Mouse (Mus musculus): Measurements from ENCODE around the gene Smim4. TPM values are rescaled to one million over a fixed set of nuclear protein-coding genes. Genes with fewer than 3 reads are reported as not detected.

Gene Smim4
- polyA plus RNA-seq, 1 experiment from 2014 or later, result 62.7 TPM

DNA sequence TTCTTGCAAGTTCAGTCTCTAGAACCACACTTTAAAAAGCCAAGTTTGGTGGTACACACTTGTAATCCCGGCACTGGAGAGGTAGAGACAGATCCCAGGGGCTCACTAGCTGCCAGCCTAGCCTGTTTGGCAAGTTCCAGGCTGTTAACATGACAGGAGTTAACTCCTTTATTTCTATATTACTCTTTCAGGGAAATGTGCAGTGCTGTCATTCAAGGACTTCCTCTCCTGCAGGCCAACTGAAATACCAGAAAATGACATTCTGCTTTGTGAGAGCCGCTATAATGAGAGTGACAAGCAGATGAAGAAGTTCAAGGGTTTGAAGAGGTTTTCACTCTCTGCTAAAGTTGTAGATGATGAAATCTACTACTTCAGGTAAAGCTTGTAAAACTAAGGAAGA is 23.6 kb downstream of the Smim4 start:
- Histone ChIP-seq H3K4me1 (replicated peaks; ENCODE audit: control insufficient read depth, insufficient read depth, low read length) (no peaks in the 10 kb centered on the region), H3K4me2 (ENCODE audit: low read length) (no peak overlapping the region), H3K9ac (replicated peaks; ENCODE audit: low read depth, low read length) (no peak overlapping the region), H3K27ac (ENCODE audit: low read length) (no peak overlapping the region), H3K27me3 (replicated peaks; ENCODE audit: control insufficient read depth, insufficient read depth, low read length) (no peaks in the 10 kb centered on the region), H3K4me3 (replicated peaks; ENCODE audit: low read length) (no peak overlapping the region), H3K36me3 (ENCODE audit: control insufficient read depth, insufficient read depth) (peaks cover 33% of the 10 kb centered on the region), H3K9me3 (ENCODE audit: control insufficient read depth, low read length) (no peaks in the 10 kb centered on the region)
- ATAC-seq, result no peak
- 94% methylated on average over 2 of the region's 2 CpGs for whole genome bisulfite sequencing

DNA sequence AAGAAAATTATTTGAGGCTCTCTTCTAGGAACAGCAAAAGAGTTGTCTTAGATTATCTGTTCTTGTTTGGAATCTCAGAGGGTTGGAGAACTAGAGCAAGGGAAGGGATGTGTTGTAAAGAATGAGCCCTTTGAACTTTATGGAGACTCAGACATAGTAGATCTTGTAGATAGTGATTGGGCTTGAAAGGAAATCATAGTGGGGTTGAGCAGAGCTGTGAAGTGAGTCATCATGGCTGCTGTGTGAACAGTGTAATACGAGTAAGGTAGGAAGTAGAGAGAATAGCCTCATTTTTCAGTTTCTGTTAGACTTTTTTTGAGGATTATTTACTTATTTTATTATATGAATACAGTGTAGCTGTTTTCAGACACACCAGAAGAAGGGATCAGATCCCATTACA is 38.8 kb downstream of the Smim4 start:
- Histone ChIP-seq H3K27ac (ENCODE audit: low read length) (no peak overlapping the region), H3K4me2 (ENCODE audit: low read length) (no peak overlapping the region), H3K36me3 (ENCODE audit: control insufficient read depth, insufficient read depth) (peaks cover 48% of the 10 kb centered on the region), H3K27me3 (replicated peaks; ENCODE audit: control insufficient read depth, insufficient read depth, low read length) (no peaks in the 10 kb centered on the region), H3K4me3 (replicated peaks; ENCODE audit: low read length) (no peak overlapping the region), H3K4me1 (replicated peaks; ENCODE audit: control insufficient read depth, insufficient read depth, low read length) (no peaks in the 10 kb centered on the region), H3K9me3 (ENCODE audit: control insufficient read depth, low read length) (no peaks in the 10 kb centered on the region), H3K9ac (replicated peaks; ENCODE audit: low read depth, low read length) (no peak overlapping the region)
- 89% methylated on average over 1 of the region's 1 CpGs for WGBS
- ATAC-seq, result no peak

DNA sequence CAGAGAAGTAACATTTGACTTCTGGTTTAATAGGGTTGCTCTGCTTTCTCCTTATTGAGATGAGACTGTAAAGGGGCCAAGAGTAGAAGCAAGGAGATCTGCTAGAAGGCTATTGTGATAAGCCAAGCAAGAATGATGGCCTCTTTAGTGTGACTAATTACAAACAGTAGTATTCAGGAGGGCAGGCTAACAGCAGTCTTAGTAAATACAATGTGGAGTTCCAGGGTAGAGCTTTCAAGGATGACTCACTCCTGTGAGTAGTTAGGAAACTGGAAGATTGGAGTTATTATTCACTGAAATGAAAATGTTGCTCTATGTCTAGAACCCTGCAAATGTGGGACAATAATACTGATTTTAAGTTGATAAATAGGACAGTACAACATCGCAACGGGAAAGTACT is 40.2 kb downstream of the Smim4 start:
- no peak overlapping the region for H3K4me2 ChIP-seq (ENCODE audit: low read length)
- no peaks in the 10 kb centered on the region for H3K27me3 ChIP-seq (replicated peaks; ENCODE audit: control insufficient read depth, insufficient read depth, low read length)
- H3K27ac ChIP-seq (ENCODE audit: low read length), result no peak overlapping the region
- ATAC-seq, result no peak
- no peaks in the 10 kb centered on the region for H3K4me1 ChIP-seq (replicated peaks; ENCODE audit: control insufficient read depth, insufficient read depth, low read length)
- H3K36me3 ChIP-seq (ENCODE audit: control insufficient read depth, insufficient read depth), result peaks cover 51% of the 10 kb centered on the region
- no peak overlapping the region for H3K9ac ChIP-seq (replicated peaks; ENCODE audit: low read depth, low read length)
- H3K4me3 ChIP-seq (replicated peaks; ENCODE audit: low read length), result no peak overlapping the region
- 95% methylated on average over 2 of the region's 2 CpGs for WGBS
- no peaks in the 10 kb centered on the region for H3K9me3 ChIP-seq (ENCODE audit: control insufficient read depth, low read length)

DNA sequence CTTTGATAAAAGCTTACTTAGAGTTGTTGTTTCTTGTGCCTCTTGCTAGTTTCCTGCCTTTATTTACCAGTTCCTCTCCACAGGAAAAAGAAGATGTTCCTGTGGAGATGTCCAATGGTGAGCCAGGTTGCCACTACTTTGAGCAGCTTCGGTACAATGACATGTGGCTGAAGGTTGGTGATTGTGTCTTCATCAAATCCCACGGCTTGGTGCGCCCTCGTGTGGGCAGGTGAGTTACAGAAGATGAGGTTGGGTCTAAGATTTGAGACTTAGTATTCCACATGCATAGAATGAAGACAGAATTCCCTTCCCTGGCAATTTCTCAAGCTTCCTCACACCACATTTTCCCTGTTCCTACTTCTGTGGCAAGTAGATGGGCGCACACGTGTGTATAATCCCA is 41.3 kb downstream of the Smim4 start:
- H3K4me2 ChIP-seq (ENCODE audit: low read length), result no peak overlapping the region
- no peaks in the 10 kb centered on the region for H3K9me3 ChIP-seq (ENCODE audit: control insufficient read depth, low read length)
- no peak overlapping the region for H3K27ac ChIP-seq (ENCODE audit: low read length)
- no peak overlapping the region for H3K4me3 ChIP-seq (replicated peaks; ENCODE audit: low read length)
- no peak for ATAC-seq
- no peaks in the 10 kb centered on the region for H3K27me3 ChIP-seq (replicated peaks; ENCODE audit: control insufficient read depth, insufficient read depth, low read length)
- peaks cover 47% of the 10 kb centered on the region for H3K36me3 ChIP-seq (ENCODE audit: control insufficient read depth, insufficient read depth)
- H3K9ac ChIP-seq (replicated peaks; ENCODE audit: low read depth, low read length), result no peak overlapping the region
- H3K4me1 ChIP-seq (replicated peaks; ENCODE audit: control insufficient read depth, insufficient read depth, low read length), result no peaks in the 10 kb centered on the region
- WGBS, result 83% methylated on average over 6 of the region's 6 CpGs

DNA sequence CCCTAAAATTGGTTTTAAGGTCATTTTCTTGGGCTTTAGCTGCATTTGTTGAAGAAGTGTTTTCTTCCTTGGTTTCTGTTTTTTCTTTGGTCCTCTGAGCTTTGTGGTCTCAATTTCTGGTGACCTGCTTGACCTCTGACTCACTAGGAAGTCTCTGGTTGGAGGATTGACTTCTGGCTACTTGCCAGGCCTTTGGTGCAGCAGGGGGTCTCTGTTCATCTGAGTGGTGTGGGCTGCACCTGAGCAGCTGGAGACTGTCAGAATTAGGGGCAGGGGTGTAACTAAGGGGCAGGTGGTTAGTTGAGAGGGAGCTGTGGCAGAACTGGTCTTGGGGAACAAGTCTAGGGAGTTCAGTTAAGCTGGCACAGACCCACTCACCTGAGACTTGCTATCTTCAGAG is 47.6 kb downstream of the Smim4 start:
- H3K36me3 ChIP-seq (ENCODE audit: control insufficient read depth, insufficient read depth), result peaks cover 18% of the 10 kb centered on the region
- H3K9ac ChIP-seq (replicated peaks; ENCODE audit: low read depth, low read length), result no peak overlapping the region
- no peak for ATAC-seq
- H3K4me3 ChIP-seq (replicated peaks; ENCODE audit: low read length), result no peak overlapping the region
- H3K4me1 ChIP-seq (replicated peaks; ENCODE audit: control insufficient read depth, insufficient read depth, low read length), result no peaks in the 10 kb centered on the region
- H3K27me3 ChIP-seq (replicated peaks; ENCODE audit: control insufficient read depth, insufficient read depth, low read length), result no peaks in the 10 kb centered on the region
- no peak overlapping the region for H3K27ac ChIP-seq (ENCODE audit: low read length)
- H3K4me2 ChIP-seq (ENCODE audit: low read length), result no peak overlapping the region
- H3K9me3 ChIP-seq (ENCODE audit: control insufficient read depth, low read length), result no peaks in the 10 kb centered on the region

DNA sequence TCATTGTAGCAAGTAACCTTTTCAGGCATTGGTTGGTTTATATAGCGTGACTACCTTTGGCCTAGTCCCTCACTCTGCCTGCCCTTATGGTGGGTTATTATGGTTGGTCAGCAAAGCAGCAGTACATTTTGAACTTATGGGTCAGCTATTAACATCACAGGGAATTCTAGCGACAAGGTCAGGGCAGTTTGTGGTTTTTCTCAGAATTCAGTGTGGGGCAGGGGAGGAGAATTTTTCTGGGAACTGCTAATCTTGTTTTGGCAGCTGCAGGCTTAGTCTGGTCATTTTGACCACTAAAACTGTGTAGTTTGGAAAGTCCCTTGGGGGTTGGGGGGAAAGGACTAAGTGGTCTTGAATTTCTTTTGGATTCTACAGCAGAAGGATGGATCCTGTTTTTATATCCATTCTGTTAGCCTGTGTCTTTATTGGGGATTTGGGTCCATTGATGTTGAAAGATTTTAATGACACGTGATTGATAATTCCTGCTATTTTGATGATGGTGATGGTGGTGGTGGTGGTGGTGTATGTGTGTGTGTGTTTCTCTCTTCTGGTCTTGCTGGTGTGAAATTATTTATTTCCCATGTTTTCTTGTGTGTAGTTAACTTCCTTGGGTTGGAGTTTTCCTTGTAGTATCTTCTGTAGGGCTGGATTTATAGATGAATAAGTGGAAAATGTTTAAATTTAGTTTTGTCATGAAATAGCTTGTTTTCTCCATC is 49.3 kb downstream of the Smim4 start:
- Histone ChIP-seq H3K4me3 (replicated peaks; ENCODE audit: low read length) (no peak overlapping the region), H3K27me3 (replicated peaks; ENCODE audit: control insufficient read depth, insufficient read depth, low read length) (no peaks in the 10 kb centered on the region), H3K9me3 (ENCODE audit: control insufficient read depth, low read length) (no peaks in the 10 kb centered on the region), H3K9ac (replicated peaks; ENCODE audit: low read depth, low read length) (no peak overlapping the region), H3K36me3 (ENCODE audit: control insufficient read depth, insufficient read depth) (peaks cover 14% of the 10 kb centered on the region; the same call in 1 of the 2 replicates), H3K4me2 (ENCODE audit: low read length) (no peak overlapping the region), H3K27ac (ENCODE audit: low read length) (no peak overlapping the region), H3K4me1 (replicated peaks; ENCODE audit: control insufficient read depth, insufficient read depth, low read length) (no peaks in the 10 kb centered on the region)
- 95% methylated on average over 3 of the region's 3 CpGs for WGBS
- ATAC-seq, result no peak

DNA sequence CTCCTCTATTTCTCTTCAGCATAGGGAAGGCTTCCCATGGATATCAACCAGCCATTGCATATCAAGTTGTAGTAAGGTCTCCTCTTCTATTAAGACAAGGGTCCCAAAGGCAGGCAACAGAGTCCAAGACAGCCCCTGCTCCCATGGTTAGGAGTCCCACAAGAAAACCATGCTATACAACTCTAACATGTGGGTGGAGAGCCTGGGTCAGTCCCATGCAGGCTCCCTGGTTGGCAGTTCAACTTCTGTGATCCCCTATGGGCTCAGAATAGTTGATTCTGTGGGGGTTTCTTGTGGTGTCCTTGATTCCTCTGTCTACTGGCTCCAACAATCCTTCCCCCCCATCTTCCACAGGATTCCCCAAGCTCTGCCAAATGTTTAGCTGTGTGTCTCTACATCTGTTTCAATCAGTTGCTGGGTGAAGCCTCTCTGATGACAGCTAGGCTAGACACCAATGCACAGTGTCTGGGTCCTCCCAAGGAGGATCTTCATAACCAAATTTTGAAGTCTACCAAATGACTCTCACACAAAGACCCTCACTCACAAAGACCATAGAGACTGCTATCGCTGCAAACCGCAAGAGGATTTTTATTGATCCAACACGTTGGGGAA is 50.1 kb downstream of the Smim4 start:
- WGBS, result 98% methylated on average over 3 of the region's 3 CpGs
- no peaks in the 10 kb centered on the region for H3K27me3 ChIP-seq (replicated peaks; ENCODE audit: control insufficient read depth, insufficient read depth, low read length)
- no peak overlapping the region for H3K4me3 ChIP-seq (replicated peaks; ENCODE audit: low read length)
- ATAC-seq, result no peak
- no peaks in the 10 kb centered on the region for H3K4me1 ChIP-seq (replicated peaks; ENCODE audit: control insufficient read depth, insufficient read depth, low read length)
- H3K9me3 ChIP-seq (ENCODE audit: control insufficient read depth, low read length), result no peaks in the 10 kb centered on the region
- no peak overlapping the region for H3K27ac ChIP-seq (ENCODE audit: low read length)
- no peak overlapping the region for H3K9ac ChIP-seq (replicated peaks; ENCODE audit: low read depth, low read length)
- peaks cover 18% of the 10 kb centered on the region; the same call in 1 of the 2 replicates for H3K36me3 ChIP-seq (ENCODE audit: control insufficient read depth, insufficient read depth)
- no peak overlapping the region for H3K4me2 ChIP-seq (ENCODE audit: low read length)

DNA sequence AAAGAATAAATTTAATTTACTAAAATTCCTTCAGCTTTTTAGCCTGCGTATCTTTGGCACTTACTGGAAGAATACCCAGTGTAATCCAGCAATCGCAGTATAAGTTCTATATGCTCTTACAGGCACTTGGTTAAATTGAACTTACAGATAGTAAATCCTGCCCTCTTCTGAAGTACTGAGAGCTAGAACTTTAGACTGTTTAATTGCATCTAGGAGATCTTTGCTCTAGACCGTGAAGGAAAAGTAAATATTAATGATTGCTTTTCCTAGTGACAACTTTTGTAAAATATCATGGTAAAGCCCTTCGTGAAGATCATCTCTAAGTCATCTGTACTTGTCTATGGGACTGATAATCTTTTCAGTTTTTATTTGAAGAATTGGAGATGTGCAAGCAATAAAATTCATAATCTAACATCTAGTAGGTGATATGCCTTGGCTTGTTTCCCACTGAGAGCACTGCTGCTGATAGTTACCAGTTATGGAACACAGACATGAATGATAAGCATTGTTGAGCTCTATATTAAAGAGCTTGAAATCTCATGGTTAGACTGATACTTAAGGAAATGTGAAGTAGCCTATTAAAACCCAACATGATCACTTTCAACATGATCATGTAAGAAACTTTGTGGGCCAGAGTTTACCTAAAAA is 59.5 kb downstream of the Smim4 start:
- no peak overlapping the region for H3K9ac ChIP-seq (replicated peaks; ENCODE audit: low read depth, low read length)
- H3K9me3 ChIP-seq (ENCODE audit: control insufficient read depth, low read length), result no peaks in the 10 kb centered on the region
- no peak overlapping the region for H3K4me3 ChIP-seq (replicated peaks; ENCODE audit: low read length)
- no peaks in the 10 kb centered on the region for H3K4me1 ChIP-seq (replicated peaks; ENCODE audit: control insufficient read depth, insufficient read depth, low read length)
- H3K27me3 ChIP-seq (replicated peaks; ENCODE audit: control insufficient read depth, insufficient read depth, low read length), result no peaks in the 10 kb centered on the region
- H3K27ac ChIP-seq (ENCODE audit: low read length), result no peak overlapping the region
- H3K4me2 ChIP-seq (ENCODE audit: low read length), result no peak overlapping the region
- H3K36me3 ChIP-seq (ENCODE audit: control insufficient read depth, insufficient read depth), result peaks cover 46% of the 10 kb centered on the region
- 96% methylated on average over 4 of the region's 4 CpGs for WGBS
- no peak for ATAC-seq

DNA sequence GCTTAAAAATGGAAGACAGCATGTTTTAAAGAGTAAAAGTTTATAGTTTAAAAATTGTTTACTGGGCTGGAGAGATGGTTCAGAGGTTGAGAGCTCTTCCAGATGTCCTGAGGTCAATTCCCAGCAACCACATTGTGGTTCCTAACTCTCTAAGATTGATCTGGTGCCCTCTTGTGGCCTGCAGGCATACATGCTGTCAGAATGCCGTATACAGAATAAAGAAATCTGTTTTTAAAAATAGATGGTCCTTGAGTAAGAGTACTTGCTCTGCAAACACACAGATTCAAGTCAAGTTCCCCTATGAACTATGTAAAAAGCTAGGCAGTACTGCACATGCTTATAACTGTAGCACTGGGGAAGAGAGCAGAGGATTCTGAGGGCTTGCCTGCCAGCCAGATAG is 66.5 kb downstream of the Smim4 start:
- Histone ChIP-seq H3K9me3 (ENCODE audit: control insufficient read depth, low read length) (no peaks in the 10 kb centered on the region), H3K4me1 (replicated peaks; ENCODE audit: control insufficient read depth, insufficient read depth, low read length) (no peaks in the 10 kb centered on the region), H3K9ac (replicated peaks; ENCODE audit: low read depth, low read length) (no peak overlapping the region), H3K27ac (ENCODE audit: low read length) (no peak overlapping the region), H3K36me3 (ENCODE audit: control insufficient read depth, insufficient read depth) (peaks cover 38% of the 10 kb centered on the region), H3K4me3 (replicated peaks; ENCODE audit: low read length) (no peak overlapping the region), H3K27me3 (replicated peaks; ENCODE audit: control insufficient read depth, insufficient read depth, low read length) (no peaks in the 10 kb centered on the region), H3K4me2 (ENCODE audit: low read length) (no peak overlapping the region)
- 72% methylated on average over 1 of the region's 1 CpGs for WGBS
- ATAC-seq, result no peak
